Mouse (Mus musculus) gastrocnemius, adult 8-10 months (tissue): ENCODE results near the gene Mob2. TPM values are rescaled to one million over a fixed set of nuclear protein-coding genes. Genes with fewer than 3 reads are reported as not detected.

Experiments
- microRNA-seq: library from miRNA; unstranded; fragments of <30 nt; microRNA quantifications from one replicate; pipeline ENCODE4 v1.2.0, GENCODE M21; 2022
- total RNA-seq, 4 experiments: library from RNA; stranded (reverse); gene quantifications; 2 replicates each; pipeline ENCODE4 v1.2.4; 2022

Mob2 gene
- total RNA-seq, 4 experiments from 2014 or later = 53.3 to 58.5 (median 55.9) TPM

Small RNA genes lying within 50 kb of the gene (microRNA-seq; reads per million reads assigned to microRNA genes)
- gene Mir3104 = not detected

Other genes starting within 250 kb of the Mob2 start
- not detected for gene Muc5b, start 222.0 kb downstream of the Mob2 start, total RNA-seq
- gene Tollip, start 142.6 kb downstream of the Mob2 start, total RNA-seq = 10 to 100 TPM; 34.6 to 38.3 (median 34.9) TPM
- under 1 TPM in 1 of 4 experiments, not detected in 3; 0.10 TPM for gene Brsk2, start 111.3 kb downstream of the Mob2 start, total RNA-seq
- gene Dusp8, start 34.8 kb upstream of the Mob2 start, total RNA-seq = 10 to 100 TPM; 20.5 to 33.4 (median 27.6) TPM
- not detected for gene Gm45618, start 59.7 kb upstream of the Mob2 start, total RNA-seq
- not detected for gene Gm39115, start 75.0 kb upstream of the Mob2 start, total RNA-seq
- gene Gm45337, start 83.5 kb upstream of the Mob2 start, total RNA-seq = not detected
- not detected for gene Gm29735, start 96.0 kb upstream of the Mob2 start, total RNA-seq
- not detected for gene Gm4553, start 104.7 kb upstream of the Mob2 start, total RNA-seq
- not detected for gene Krtap5-2, start 114.9 kb upstream of the Mob2 start, total RNA-seq
- not detected for gene Gm10153, start 129.3 kb upstream of the Mob2 start, total RNA-seq
- gene Krtap5-3, start 140.3 kb upstream of the Mob2 start, total RNA-seq = not detected
- gene Gm7579, start 150.8 kb upstream of the Mob2 start, total RNA-seq = not detected
- gene Krtap5-5, start 168.9 kb upstream of the Mob2 start, total RNA-seq = not detected
- not detected for gene Gm40460, start 180.0 kb upstream of the Mob2 start, total RNA-seq
- gene Gm2431, start 197.3 kb upstream of the Mob2 start, total RNA-seq = not detected
- gene Gm4559, start 213.3 kb upstream of the Mob2 start, total RNA-seq = not detected
- gene Krtap5-1, start 236.1 kb upstream of the Mob2 start, total RNA-seq = not detected
- gene Krtap5-4, start 242.5 kb upstream of the Mob2 start, total RNA-seq = not detected